ENCODE assay signal across 16 mouse cellular contexts in the genomic region with DNA sequence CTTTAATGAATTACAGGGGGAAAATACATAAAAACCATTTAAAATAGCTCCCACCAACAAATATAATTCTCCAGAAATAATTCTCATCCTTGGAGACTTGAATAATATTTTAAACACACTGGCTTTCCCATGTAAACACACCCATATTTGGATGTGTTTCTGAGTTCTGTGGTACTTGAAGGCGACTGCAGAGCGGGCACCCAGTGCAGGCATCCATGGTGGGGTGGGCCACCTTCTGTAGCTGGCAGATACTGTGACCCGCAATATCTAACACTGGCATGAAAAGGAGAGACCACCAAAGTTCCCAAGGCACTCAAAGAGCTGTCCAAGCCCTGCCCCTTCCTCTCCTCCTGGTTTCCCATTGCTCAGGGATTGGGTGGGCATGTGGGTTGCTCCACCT.
"Had no signal": no experiment of that assay in that cellular context is flagged by ENCODE, and none has a peak within 500 bp of the region (broad histone marks: within the 10 kb centered on the region; RNA-seq: fewer than 3 reads in every experiment).

No protein-coding gene starts in this region.

- H3K9ac ChIP-seq: liver, embryonic 15.5 days; midbrain, embryonic 15.5 days; neural tube, embryonic 13.5 days had no signal

- H3K4me1 ChIP-seq: liver, embryonic 15.5 days had no signal

- H3K36me3 ChIP-seq: liver, embryonic 15.5 days; midbrain, embryonic 15.5 days had no signal

- H3K27ac ChIP-seq: kidney, postnatal 0 days; limb, embryonic 10.5 days; liver, embryonic 15.5 days; macrophage; midbrain, embryonic 15.5 days; neural tube, embryonic 13.5 days had no signal

- DNase-seq: kidney, adult 11 months; kidney, adult 9 months; kidney, postnatal 36 days; retina, postnatal 1 day; right cerebral cortex, postnatal 14 days; thymus, postnatal 4 days had no signal

- ATAC-seq: lung, postnatal 0 days; midbrain, embryonic 15.5 days had no signal

- H3K27me3 ChIP-seq: liver, embryonic 15.5 days; megakaryocyte, embryonic 14.5 days; midbrain, embryonic 15.5 days; neural tube, embryonic 13.5 days had no signal

- H3K4me3 ChIP-seq: limb, embryonic 10.5 days; liver, embryonic 15.5 days; megakaryocyte, embryonic 14.5 days; midbrain, embryonic 15.5 days; neural tube, embryonic 13.5 days had no signal

- H3K9me3 ChIP-seq: limb, embryonic 10.5 days; liver, embryonic 15.5 days; megakaryocyte, embryonic 14.5 days; midbrain, embryonic 15.5 days; neural tube, embryonic 13.5 days had no signal

- H3K4me2 ChIP-seq: liver, embryonic 11.5 days; liver, embryonic 15.5 days; midbrain, embryonic 11.5 days; midbrain, embryonic 15.5 days; neural tube, embryonic 13.5 days had no signal
